In genomic region chr4:137870979-137871378, GRCm38 (mm10) we compare ENCODE assay signal across 14 mouse cellular contexts. TPM values are rescaled to one million over a fixed set of nuclear protein-coding genes. Genes with fewer than 3 reads are reported as not detected.
DNase-seq lines count a peak whose midpoint lies in the region; ATAC-seq and TF ChIP-seq lines count a peak whose summit lies in the region.
"Had no signal": no experiment of that assay in that cellular context is flagged by ENCODE, and none has a peak within 500 bp of the region (broad histone marks: within the 10 kb centered on the region; RNA-seq: fewer than 3 reads in every experiment).

No protein-coding gene starts in this region.

- no peak overlapping the region for H3K9ac ChIP-seq in hindbrain, postnatal 0 days (replicated peaks; ENCODE audit: low read length)
- H3K9ac ChIP-seq in hindbrain, embryonic 14.5 days, result no peak overlapping the region
- H3K9ac ChIP-seq in midbrain, embryonic 14.5 days (replicated peaks; ENCODE audit: low read length), result no peak overlapping the region
- no peak overlapping the region for H3K9ac ChIP-seq in midbrain, embryonic 16.5 days (ENCODE audit: low read depth, low read length)
- H3K9ac ChIP-seq: forebrain, embryonic 15.5 days; intestine, embryonic 15.5 days; neural tube, embryonic 12.5 days had no signal

- WGBS in hindbrain, postnatal 0 days, result 82% methylated on average over 4 of the region's 4 CpGs
- WGBS in hindbrain, embryonic 14.5 days, result 81% methylated on average over 4 of the region's 4 CpGs
- 81% methylated on average over 4 of the region's 4 CpGs for WGBS in midbrain, embryonic 10.5 days
- 79% methylated on average over 4 of the region's 4 CpGs for WGBS in midbrain, embryonic 14.5 days
- 90% methylated on average over 4 of the region's 4 CpGs for WGBS in olfactory bulb, adult 2 months
- 82% methylated on average over 4 of the region's 4 CpGs for whole genome bisulfite sequencing in midbrain, embryonic 16.5 days

- no peak for DNase-seq in hindbrain, postnatal 0 days (ENCODE audit: low spot score)
- no peak for DNase-seq in hindbrain, embryonic 14.5 days (ENCODE audit: low spot score)
- no peak for DNase-seq in midbrain, embryonic 10.5 days (ENCODE audit: low spot score)
- no peak for DNase-seq in midbrain, embryonic 14.5 days
- peak; percentile 44 for DNase-seq in R1 (ENCODE audit: low read depth, low spot score)
- no peak for DNase-seq in urinary bladder, postnatal 10 days (ENCODE audit: low spot score)
- DNase-seq: cerebellum, adult 9-11 months; heart, postnatal 4 days had no signal

- H3K4me3 ChIP-seq in hindbrain, postnatal 0 days (ENCODE audit: low read length), result no peak overlapping the region
- H3K4me3 ChIP-seq in hindbrain, embryonic 14.5 days (replicated peaks; ENCODE audit: low read length), result no peak overlapping the region
- no peak overlapping the region for H3K4me3 ChIP-seq in midbrain, embryonic 10.5 days
- no peak overlapping the region for H3K4me3 ChIP-seq in midbrain, embryonic 14.5 days (replicated peaks; ENCODE audit: low read depth, low read length)
- no peak overlapping the region for H3K4me3 ChIP-seq in olfactory bulb, adult 2 months (ENCODE audit: insufficient read depth, low read depth, low read length)
- no peak overlapping the region for H3K4me3 ChIP-seq in midbrain, embryonic 16.5 days (ENCODE audit: low read depth, low read length)
- H3K4me3 ChIP-seq: forebrain, embryonic 15.5 days; intestine, embryonic 15.5 days; neural tube, embryonic 12.5 days had no signal

- H3K4me1 ChIP-seq in hindbrain, postnatal 0 days (ENCODE audit: insufficient read depth, low read length), result peaks cover 22% of the 10 kb centered on the region
- H3K4me1 ChIP-seq in hindbrain, embryonic 14.5 days (replicated peaks; ENCODE audit: control insufficient read depth, insufficient read depth, low read length), result peaks cover 24% of the 10 kb centered on the region
- peaks cover 67% of the 10 kb centered on the region for H3K4me1 ChIP-seq in midbrain, embryonic 10.5 days
- H3K4me1 ChIP-seq in midbrain, embryonic 14.5 days (ENCODE audit: control insufficient read depth, insufficient read depth, low read length), result peaks cover 23% of the 10 kb centered on the region
- H3K4me1 ChIP-seq in olfactory bulb, adult 2 months (ENCODE audit: control insufficient read depth, insufficient read depth, low read length), result peaks cover 83% of the 10 kb centered on the region
- peaks cover 15% of the 10 kb centered on the region for H3K4me1 ChIP-seq in midbrain, embryonic 16.5 days (ENCODE audit: control insufficient read depth, insufficient read depth, low read length)

- TF ChIP-seq CTCF in hindbrain, postnatal 0 days (IDR thresholded peaks at IDR 0.05; ENCODE audit: low read depth), result peak; percentile 43
- peak; percentile 28; the same call in 1 of the 2 replicates for TF ChIP-seq CTCF in olfactory bulb, adult 2 months (IDR thresholded peaks at IDR 0.05; ENCODE audit: insufficient read depth, low read depth, low read length)

- H3K27me3 ChIP-seq in hindbrain, postnatal 0 days (ENCODE audit: insufficient read depth, low read length), result no peaks in the 10 kb centered on the region
- no peaks in the 10 kb centered on the region for H3K27me3 ChIP-seq in hindbrain, embryonic 14.5 days (ENCODE audit: control insufficient read depth, insufficient read depth, low read length)
- no peaks in the 10 kb centered on the region for H3K27me3 ChIP-seq in midbrain, embryonic 10.5 days (ENCODE audit: low read depth, poor library complexity, severe bottlenecking)
- no peaks in the 10 kb centered on the region for H3K27me3 ChIP-seq in midbrain, embryonic 14.5 days (ENCODE audit: control insufficient read depth, insufficient read depth, low read length)
- H3K27me3 ChIP-seq in midbrain, embryonic 16.5 days (ENCODE audit: control insufficient read depth, insufficient read depth, low read depth, low read length), result no peaks in the 10 kb centered on the region
- H3K27me3 ChIP-seq: forebrain, embryonic 15.5 days; intestine, embryonic 15.5 days; neural tube, embryonic 12.5 days had no signal

- no peak for TF ChIP-seq POLR2A in olfactory bulb, adult 2 months (IDR thresholded peaks at IDR 0.05; ENCODE audit: insufficient read depth, low read depth, low read length)

- H3K36me3 ChIP-seq in hindbrain, postnatal 0 days (ENCODE audit: insufficient read depth, low read length), result no peaks in the 10 kb centered on the region
- no peaks in the 10 kb centered on the region for H3K36me3 ChIP-seq in hindbrain, embryonic 14.5 days (replicated peaks; ENCODE audit: control insufficient read depth, insufficient read depth)
- H3K36me3 ChIP-seq in midbrain, embryonic 10.5 days, result no peaks in the 10 kb centered on the region
- no peaks in the 10 kb centered on the region for H3K36me3 ChIP-seq in midbrain, embryonic 14.5 days (ENCODE audit: control insufficient read depth, insufficient read depth, low read length)
- no peaks in the 10 kb centered on the region for H3K36me3 ChIP-seq in midbrain, embryonic 16.5 days (ENCODE audit: control insufficient read depth, insufficient read depth, low read length)
- H3K36me3 ChIP-seq: forebrain, embryonic 15.5 days; intestine, embryonic 15.5 days; neural tube, embryonic 12.5 days had no signal

- no peak for ATAC-seq in hindbrain, postnatal 0 days
- ATAC-seq in hindbrain, embryonic 14.5 days (ENCODE audit: low FRiP score), result no peak
- no peak for ATAC-seq in midbrain, embryonic 14.5 days (ENCODE audit: low FRiP score, low TSS enrichment)
- no peak for ATAC-seq in midbrain, embryonic 16.5 days
- ATAC-seq: activated CD4-positive, CD25-positive, alpha-beta regulatory T cell, adult 4 months; forebrain, embryonic 15.5 days; intestine, embryonic 15.5 days had no signal

- no peak overlapping the region for H3K4me2 ChIP-seq in hindbrain, postnatal 0 days (ENCODE audit: low read depth, low read length)
- H3K4me2 ChIP-seq in hindbrain, embryonic 14.5 days (replicated peaks), result no peak overlapping the region
- no peak overlapping the region for H3K4me2 ChIP-seq in midbrain, embryonic 14.5 days (ENCODE audit: low read length)
- H3K4me2 ChIP-seq in midbrain, embryonic 16.5 days (ENCODE audit: low read length), result no peak overlapping the region
- H3K4me2 ChIP-seq: forebrain, embryonic 15.5 days; intestine, embryonic 15.5 days; neural tube, embryonic 12.5 days had no signal

- H3K27ac ChIP-seq in hindbrain, postnatal 0 days, result no peak overlapping the region
- H3K27ac ChIP-seq in hindbrain, embryonic 14.5 days, result no peak overlapping the region
- peak overlapping the region; percentile 59; the same call in 1 of the 2 replicates for H3K27ac ChIP-seq in midbrain, embryonic 10.5 days (replicated peaks)
- H3K27ac ChIP-seq in midbrain, embryonic 14.5 days (replicated peaks; ENCODE audit: low read depth, low read length), result no peak overlapping the region
- H3K27ac ChIP-seq in olfactory bulb, adult 2 months (ENCODE audit: insufficient read depth, low read depth, low read length), result no peak overlapping the region
- H3K27ac ChIP-seq in midbrain, embryonic 16.5 days (ENCODE audit: low read length), result no peak overlapping the region
- H3K27ac ChIP-seq: forebrain, embryonic 15.5 days; neural tube, embryonic 12.5 days had no signal

- H3K9me3 ChIP-seq in hindbrain, postnatal 0 days (ENCODE audit: low read length), result no peaks in the 10 kb centered on the region
- H3K9me3 ChIP-seq in hindbrain, embryonic 14.5 days (ENCODE audit: control insufficient read depth, low read length), result no peaks in the 10 kb centered on the region
- H3K9me3 ChIP-seq in midbrain, embryonic 10.5 days (replicated peaks), result no peaks in the 10 kb centered on the region
- no peaks in the 10 kb centered on the region for H3K9me3 ChIP-seq in midbrain, embryonic 14.5 days (ENCODE audit: control insufficient read depth, low read length)
- no peaks in the 10 kb centered on the region for H3K9me3 ChIP-seq in midbrain, embryonic 16.5 days (replicated peaks; ENCODE audit: control insufficient read depth, low read length, poor library complexity, severe bottlenecking)
- H3K9me3 ChIP-seq: forebrain, embryonic 15.5 days; intestine, embryonic 15.5 days; neural tube, embryonic 12.5 days had no signal

RNA-seq across cellular contexts. Expression of gene Ece1, which starts 8.9 kb away (rescaled TPM):
- 40.0 and 43.8 TPM in 2 replicates for total RNA-seq in hindbrain, postnatal 0 days (2014; rRNA removed)
- polyA plus RNA-seq in hindbrain, postnatal 0 days (2015; fragmentation: Nextera tagmentation; extraction: Ambion mirVana), result 23.0 and 23.4 TPM in 2 replicates
- polyA plus RNA-seq in hindbrain, embryonic 14.5 days (2014; fragmentation: Nextera tagmentation; extraction: Ambion mirVana), result 22.6 and 25.0 TPM in 2 replicates
- polyA plus RNA-seq in midbrain, embryonic 10.5 days (2016; fragmentation: Nextera tagmentation; extraction: Ambion mirVana), result 31.6 and 31.7 TPM in 2 replicates
- 11.9 and 18.4 TPM in 2 replicates for polyA plus RNA-seq in midbrain, embryonic 14.5 days (2014; fragmentation: Nextera tagmentation; extraction: Ambion mirVana)
- not detected in 2 replicates for polyA plus RNA-seq in olfactory bulb, adult 2 months (2012; ENCODE audit: insufficient read depth, insufficient read length, low replicate concordance, missing spikeins)
- polyA plus RNA-seq in midbrain, embryonic 16.5 days (2015; fragmentation: Nextera tagmentation; extraction: Ambion mirVana), result 20.8 and 21.3 TPM in 2 replicates
